Mouse (Mus musculus) WW6 (cell line): ENCODE results near the gene Folr2.

ENCODE experiments used
- DNase-seq: peaks from one replicate; pipeline ENCODE4 v3.0.0-alpha.2; 2013; ENCODE audit warnings: low read depth, low spot score

Gene Folr2

GRCm38 (mm10) chr7:101823758-101824630 lies 33.0 kb downstream of the Folr2 start:
- DNase-seq: no peak

- DNase-seq: peak; percentile 64
Observed at GRCm38 (mm10) chr7:101822836-101823757, 33.9 kb downstream of the Folr2 start.

DNA sequence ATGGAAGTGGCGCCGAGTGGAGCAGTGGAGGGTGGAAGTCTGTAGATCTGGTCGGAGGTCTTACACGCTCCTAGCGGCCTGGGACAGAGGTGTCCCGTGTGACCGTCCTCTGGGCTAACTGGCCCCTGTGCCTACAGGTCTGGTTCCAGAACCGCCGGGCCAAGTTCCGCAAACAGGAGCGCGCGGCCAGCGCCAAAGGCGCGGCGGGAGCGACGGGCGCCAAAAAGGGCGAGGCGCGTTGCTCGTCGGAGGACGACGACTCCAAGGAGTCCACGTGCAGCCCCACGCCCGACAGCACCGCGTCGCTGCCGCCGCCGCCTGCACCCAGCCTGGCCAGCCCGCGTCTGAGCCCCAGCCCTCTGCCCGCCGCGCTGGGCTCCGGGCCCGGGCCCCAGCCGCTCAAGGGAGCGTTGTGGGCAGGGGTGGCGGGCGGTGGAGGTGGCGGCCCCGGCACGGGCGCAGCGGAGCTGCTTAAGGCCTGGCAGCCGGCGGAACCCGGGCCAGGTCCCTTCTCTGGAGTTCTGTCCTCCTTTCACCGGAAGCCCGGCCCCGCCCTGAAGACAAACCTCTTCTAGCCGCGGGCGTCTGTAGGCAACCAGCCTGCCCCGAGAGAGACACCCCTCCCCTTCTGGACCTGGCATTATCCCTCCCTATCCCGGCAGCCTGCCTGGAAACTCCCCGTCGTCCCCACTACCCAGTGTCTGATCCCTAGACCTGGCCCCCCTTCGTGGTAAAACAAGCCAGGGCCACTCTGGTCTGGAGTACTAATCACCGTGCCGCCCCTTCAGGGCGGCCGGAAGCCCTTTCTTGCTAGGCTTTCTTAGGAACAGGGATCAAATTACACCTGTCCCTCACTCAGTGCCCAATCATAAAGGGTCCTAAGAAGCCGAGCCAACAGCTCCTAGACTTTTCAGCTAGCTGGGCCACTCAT lies 35.2 kb downstream of the Folr2 start:
- no peak for DNase-seq

DNA sequence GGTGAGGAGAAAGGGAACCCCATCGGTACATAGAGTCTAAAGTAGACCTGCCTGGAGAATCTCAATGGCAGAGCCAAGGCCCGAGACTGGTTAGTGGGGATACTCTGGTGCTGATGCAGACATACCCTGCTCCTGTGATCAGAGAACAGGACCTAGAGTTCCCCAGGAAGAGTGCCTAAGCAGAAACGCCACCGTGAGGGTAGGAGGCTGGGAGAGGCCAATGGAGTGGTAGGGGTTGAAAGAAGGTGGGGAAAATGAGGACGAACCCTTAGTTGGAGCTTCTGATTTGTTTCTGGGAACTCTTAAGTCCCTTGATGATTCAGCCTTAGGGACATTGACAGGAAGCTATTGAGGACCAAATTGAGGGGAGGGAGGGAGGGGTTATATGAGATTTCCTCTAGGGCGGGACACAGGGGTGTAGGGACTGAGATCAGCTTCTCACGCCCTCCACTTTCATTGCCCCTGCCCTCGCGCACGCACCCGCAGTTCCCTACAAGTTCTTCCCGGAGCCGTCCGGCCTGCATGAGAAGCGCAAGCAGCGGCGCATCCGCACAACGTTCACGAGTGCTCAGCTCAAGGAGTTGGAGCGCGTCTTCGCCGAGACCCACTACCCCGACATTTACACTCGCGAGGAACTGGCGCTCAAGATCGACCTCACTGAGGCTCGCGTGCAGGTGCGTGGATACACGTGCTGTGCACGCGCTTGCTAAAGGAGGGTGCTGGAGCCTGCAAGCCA lies 36.5 kb downstream of the Folr2 start:
- no peak for DNase-seq

- no peak for DNase-seq
Observed at GRCm38 (mm10) chr7:101817861-101818401, 39.1 kb downstream of the Folr2 start, which contains the start of gene Phox2a. Gene Phox2a (plus strand): TSS chr7:101818313.
